Mouse (Mus musculus): ENCODE data around the gene Grin3a.

GRCm38 (mm10) chr4:49659421-49659820 lies 186.1 kb downstream of the Grin3a start:
- no peak for TF ChIP-seq POLR2A (IDR thresholded peaks at IDR 0.05; ENCODE audit: extremely low read depth, insufficient read depth, low read length)
- TF ChIP-seq CTCF (IDR thresholded peaks at IDR 0.05; ENCODE audit: low read depth, low read length), result no peak
